Mouse (Mus musculus) ES-Bruce4 (cell line): Measurements from ENCODE around the gene Syndig1.

Source experiments
- CTCF ChIP-seq: IDR thresholded peaks from one replicate; pipeline ENCODE4 v1.8.1; 2011; ENCODE audit warnings: low read depth, low read length
- EP300 ChIP-seq: IDR thresholded peaks from 2 replicates; pipeline ENCODE4 v1.6.1; 2011; ENCODE audit warnings: low read depth, low read length; ENCODE audit not compliant: insufficient read depth
- POLR2A ChIP-seq: IDR thresholded peaks from one replicate; pipeline ENCODE4 v1.8.1; 2011; ENCODE audit warnings: low read length; ENCODE audit not compliant: insufficient read depth

DNA sequence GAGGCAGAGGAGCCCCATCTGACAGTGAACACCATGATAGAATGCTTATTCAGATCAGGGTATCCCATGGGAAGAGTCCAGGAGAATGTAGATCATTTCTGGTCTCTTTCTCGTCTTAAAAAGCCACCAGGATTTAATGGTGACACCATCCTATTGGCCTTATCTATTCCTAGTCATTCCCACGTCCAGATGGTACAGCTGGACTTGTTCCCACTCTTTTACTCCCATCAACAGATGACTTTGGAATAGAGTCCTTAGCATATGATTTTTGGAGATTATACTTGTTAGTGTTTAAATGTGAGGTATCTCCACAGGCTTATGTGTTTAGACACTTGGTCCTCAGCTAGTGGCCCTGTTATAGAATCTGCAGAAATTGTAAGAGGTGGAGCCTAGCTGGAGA, 94.5 kb downstream of the Syndig1 start:
- TF ChIP-seq CTCF, result no peak
- no peak for TF ChIP-seq POLR2A
- no peak for TF ChIP-seq EP300
